Mouse (Mus musculus) cerebellum, adult 11-12 months (tissue): ENCODE measurements around the gene Igf2bp1.

Experiments
- DNase-seq: peaks from one replicate; pipeline ENCODE4 v3.0.0; 2022

The Igf2bp1 gene

DNA sequence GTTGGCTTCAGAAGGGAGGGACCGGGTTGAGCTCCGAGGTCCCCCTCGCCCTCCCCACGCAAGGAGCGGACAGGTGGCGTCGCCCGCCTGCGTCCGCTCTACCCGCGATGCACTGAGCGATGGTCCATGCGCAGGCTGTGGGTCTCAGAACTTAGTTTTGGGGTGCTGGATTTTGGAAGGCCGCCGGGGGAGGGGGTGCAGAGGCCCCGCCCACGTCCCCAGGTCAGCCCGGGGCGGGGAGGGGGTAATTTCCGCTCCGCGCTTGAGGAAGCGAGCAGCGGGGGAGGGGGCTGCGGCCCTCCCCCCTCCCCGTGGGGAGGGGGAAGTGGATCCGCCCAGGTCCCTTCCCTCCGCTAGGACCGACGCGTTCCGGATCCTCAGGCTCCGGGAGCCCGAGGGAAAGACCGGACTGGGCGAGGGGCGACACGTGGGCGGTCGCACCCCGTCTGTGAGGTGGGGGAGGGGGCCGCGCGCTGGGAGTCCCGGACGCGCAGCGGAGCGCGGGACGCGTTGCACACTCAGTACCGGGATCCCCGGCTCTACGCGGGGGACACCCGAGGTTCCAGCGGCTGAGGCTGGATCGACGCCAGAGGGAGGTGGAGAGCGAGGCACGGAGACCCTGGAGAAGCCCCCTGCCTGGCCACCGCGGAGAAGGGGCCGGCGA, 1.2 kb upstream of the Igf2bp1 start:
- no peak for DNase-seq

DNA sequence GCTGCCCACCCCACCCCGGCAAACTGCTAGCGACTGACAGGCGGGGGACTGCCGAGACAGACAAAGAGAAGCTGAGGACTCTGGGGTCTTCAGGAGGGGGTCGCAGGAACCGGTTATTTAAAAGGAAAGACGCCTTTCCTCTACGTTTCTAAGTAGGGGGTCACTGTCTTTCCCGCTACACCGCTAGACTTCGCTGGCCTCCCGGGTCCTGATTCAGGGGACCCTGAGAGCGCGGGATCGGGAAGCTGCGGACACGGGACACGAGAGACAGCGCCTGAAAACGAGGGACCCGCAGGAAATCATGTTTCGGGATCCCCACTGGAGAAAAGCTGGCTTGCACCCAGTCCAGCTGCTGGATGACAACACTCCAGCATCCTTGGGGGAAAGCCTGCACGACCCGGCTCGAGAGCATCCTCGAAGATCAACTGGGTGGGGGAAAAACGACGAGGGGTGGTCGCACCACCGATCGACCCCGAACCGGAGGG, 669 bp upstream of the Igf2bp1 start:
- no peak for DNase-seq

DNA sequence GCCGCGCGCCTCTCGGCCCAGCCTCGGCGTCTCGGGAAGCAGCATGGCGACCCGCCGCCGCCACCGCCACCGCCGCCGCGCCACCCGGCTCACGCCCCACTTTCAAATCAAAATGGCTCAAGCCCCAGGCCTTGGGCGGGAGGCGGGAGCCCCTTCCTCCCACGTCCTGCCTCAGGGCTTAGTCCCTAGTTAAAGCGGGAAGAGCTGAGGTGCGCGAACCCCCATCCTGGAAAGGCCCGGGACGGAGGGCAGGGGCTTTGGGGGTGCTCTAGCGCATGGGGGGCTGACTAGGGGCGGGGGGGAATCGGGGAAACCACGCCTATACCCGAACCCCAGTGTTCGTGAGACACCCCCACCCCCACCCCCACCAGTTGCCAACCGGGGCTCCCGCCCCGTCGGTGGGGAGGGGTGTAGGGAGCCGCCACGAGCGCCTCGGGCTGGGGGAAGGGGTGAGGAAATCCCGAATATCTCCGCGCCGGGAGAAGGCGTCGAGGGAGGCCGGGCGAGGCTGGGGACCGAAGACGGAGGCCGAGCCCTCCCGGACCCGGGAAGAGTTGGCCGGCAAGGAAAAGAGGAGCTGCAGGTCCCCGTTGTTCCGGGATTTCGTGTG, 842 bp downstream of the Igf2bp1 start:
- no peak for DNase-seq

DNA sequence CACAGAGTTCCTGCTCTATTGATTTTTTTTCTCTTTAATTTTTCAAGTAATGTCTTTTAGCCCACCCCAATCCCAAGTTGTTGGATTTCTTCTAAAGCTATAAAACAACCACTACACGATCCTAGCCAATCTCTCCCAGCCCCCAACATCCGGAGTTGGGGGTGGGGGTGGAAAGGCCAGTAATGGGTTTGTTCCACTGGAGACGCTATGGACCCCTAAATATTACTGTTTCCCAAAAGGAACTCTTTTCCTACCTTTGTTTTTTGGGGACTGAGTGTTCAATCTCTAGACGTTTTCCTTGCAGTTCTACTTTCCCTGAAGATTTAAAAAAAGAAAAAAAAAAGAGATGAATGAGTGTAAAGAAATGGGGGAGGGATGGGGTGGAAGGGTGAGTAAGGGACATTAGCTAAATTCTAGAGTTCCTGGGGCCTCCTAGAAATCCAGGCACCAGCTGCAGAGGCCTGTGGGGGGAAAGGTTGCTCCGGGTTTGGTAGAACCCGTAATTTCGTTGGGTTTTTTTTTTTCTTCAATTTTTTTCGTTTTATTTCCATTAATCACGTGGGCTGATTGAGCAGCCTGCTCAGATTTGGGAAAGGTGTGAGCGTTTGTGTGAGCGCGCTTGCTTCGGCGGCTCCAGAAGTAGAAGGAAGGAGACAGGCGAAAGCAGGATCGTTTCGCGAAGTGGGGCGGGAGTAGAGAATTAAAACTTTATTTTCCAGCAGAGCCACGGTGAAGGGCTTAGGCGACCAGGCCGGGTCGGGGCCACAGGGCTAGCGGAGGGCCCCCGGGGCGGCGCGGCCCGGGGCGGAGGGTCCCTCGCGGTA, 1.6 kb downstream of the Igf2bp1 start:
- no peak for DNase-seq

DNA sequence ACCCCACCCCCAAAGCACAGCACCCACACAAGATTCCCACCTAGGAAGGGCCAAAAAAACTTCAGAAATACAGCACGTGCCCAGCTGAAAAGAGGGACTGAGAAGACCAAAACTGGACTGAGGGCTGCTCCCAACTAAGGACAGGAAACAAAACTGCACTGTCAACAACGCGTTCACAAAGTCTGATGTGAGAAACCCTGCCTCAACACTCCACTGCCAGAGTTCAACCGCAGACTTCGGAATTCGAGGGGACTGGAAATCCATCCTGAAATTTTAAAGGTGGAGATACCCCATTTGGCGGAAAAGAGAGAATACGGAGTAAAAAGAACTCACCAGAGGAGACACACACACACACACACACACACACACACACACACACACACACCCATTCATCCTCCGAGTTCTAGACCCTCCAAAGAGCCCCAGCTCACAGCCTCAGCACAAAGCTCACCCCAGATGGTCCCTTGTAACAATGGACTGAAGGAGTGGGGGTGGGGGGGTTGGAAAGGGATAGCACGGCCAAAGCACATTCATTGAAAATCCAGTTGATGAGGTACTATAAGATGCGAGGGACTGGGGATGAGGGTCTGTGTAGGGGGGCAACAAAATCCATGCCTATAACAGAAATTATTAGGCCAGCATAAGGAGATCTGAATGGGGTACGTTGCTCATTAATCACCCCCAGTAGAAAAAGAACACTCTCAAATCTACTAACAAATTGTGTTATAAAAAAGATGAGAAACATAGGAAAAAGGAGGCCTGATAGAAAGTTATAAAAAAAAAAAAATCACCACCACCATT, 2.4 kb downstream of the Igf2bp1 start:
- no peak for DNase-seq

DNA sequence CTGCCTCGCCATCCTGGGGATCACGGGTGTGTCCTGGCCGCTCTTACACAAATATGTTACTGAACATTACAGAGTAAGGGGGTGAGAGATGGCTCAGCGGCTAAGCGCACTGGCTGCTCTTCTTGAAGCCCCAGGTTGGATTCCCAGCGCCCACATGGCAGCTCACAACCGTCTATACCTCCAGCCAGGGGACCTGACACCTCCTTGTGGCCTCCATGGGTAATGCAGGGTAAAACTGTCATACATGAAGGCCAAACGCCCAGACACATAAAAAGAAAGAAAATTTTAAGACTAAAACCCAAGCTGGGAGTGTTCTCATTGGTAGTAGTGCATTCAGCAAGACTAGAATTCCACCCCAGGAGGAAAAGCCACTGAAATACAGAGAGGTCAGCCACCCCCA, 11.6 kb downstream of the Igf2bp1 start:
- no peak for DNase-seq

DNA sequence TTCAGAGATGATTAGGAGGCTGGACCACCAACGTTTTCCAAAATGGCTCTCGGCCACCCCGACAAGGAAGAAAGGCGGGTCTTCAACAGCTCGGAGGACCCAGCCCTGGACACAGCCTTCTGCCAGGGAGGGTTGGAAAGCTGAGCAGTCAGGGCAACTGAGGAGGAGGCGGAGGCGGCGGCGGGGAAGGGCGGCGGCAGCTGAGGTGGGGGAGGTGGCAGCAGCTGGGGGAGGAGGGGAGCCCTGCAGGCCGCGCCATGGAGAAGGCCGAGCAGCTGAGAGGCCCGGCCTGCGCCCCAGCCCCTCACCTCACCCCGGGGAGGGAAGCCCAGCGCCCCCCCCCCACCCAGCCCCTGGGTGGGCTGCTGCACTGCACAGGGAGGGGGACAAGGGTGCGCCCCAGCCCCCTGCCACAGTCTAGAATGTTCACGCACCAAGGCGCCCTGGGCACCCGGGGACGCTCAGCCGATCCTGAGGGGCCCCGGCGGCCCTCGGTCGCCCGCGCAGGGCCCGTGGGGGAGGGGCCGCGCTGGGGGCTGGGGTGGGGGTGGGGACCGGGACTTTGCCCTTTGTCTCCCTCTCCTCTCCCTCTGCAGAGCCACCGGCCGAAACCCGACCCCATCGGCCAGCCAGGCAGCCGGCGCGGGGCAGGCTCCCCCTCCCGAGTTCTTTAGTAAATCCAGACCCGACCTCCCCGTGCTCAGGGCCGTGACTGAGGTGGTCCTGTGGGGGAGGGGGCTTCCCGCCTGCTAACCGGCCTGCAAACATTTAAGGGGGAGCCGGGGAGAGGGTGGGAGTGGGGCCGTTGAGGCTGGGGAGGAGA, 14.6 kb downstream of the Igf2bp1 start:
- no peak for DNase-seq

DNA sequence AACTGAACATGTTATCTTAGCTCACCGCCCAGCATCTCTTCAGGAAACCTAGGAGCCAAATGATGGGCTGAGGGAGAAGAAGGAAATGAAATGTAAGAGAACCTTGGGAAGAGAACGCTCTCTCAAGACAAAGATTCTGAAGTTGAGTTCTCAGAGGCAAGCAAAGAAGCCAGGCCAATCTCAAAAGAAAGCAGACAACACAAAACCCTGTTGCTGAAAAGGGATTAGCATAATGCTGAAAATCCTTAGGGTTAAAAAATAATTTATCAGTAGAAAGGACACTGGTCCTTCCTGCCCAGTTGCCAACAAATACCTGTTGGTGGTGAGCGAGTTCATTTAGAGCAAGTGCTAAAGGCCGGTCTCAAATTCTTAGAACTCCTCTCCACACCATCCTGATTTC, 15.3 kb downstream of the Igf2bp1 start:
- no peak for DNase-seq

DNA sequence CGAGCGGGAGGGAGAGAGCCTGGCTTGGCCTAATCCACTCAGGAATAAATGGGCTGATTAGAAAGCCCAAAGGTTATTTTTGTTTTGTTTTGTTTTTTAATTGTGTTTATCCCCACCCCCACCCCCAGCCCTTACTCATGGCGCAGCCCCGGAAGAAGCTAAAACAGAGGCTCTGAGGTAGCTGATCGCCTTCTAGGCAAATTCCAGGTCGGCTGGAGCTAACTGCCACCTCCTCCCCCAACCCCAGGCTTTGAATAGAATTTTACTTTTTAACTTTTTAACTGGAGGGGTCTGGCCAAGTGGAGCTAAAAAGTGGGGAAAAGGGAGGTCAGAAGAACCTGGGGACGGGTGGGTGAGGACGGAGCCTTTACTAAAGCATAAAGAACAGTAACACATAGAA, 15.9 kb downstream of the Igf2bp1 start:
- no peak for DNase-seq

DNA sequence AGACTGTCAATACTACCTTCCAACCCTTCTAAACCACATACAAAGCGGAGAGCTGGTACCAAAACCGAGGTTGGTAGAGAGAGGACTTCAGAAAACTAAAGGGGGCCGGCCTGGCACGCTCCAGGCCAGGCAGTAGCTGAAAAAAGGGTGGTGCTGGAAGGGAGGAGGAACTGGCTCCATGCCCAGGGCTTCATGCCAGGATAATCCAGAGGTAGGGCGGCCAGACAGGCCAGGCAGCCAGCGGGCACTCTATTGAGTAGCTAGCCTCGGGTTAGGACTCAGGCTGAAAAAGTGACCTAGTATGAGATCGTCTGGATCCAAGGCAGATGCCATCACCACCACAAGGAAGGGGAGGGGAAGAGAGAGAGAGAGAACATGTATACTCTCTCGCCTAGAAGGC, 17.2 kb downstream of the Igf2bp1 start:
- DNase-seq: no peak

DNA sequence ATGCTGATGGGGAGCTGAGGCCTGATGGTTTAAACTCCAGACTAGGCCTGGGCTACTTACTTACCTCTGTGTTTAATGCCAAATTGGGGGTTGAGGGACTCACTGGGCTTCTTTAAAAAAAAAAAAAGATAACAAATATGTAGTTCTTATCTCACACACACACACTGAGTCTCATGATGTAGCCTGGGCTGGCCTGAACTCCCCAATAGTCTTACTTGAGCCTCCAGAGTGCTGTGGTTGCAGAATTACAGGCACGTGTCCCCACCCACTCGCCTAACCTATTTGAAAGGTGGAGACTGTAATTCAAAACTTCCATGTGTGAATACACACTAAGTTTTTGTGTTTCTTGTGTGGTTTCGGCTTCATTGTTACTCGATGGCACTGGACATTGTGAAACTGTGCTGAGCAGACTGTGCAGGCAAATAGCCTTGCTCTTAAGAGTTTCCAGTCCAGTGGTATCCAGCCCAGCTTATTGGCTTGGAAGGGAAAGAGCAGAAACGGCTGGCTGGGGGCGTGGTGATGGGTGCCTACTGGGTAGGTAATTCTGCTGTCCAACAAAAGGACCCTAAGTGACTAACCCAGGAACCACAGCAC, 17.8 kb downstream of the Igf2bp1 start:
- no peak for DNase-seq

DNA sequence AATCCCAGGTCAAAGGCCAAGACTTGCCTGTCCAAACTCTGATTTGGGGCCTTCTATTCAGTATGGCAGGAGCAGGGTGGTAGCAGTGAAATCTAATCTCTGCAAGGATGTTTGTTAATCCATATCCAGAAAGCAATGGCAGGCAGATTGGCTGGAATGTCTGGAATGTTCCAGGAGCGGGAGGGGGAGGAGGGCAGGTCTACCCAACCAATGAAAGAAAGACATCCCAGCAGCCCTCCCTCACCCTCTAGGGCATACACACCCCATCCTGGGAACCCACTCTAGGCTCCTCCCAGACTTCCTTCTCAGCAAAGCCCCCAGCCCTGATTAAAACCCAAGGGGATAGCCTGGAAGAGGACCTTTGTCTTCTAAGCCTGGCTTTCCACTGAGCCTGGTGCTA, 23.3 kb downstream of the Igf2bp1 start:
- no peak for DNase-seq

DNA sequence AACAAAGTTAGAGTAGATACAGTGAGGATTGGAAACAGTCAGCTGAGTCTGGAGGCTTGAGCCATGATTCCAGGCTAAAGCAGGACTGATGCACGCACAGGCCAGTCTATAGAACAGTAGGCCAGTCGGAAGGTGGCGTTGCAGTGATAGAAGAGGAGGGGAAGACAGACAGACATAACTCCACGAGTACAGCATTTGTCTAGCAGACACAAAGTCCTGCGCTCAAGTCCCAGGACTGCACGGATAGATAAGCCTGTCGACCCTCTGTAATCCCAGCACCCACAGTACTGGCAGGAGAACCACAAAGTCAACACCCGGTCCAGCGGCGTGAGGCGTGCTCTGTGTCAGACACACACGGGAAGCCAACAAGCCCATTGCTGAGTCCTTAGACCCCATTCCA, 23.9 kb downstream of the Igf2bp1 start:
- DNase-seq: no peak

DNA sequence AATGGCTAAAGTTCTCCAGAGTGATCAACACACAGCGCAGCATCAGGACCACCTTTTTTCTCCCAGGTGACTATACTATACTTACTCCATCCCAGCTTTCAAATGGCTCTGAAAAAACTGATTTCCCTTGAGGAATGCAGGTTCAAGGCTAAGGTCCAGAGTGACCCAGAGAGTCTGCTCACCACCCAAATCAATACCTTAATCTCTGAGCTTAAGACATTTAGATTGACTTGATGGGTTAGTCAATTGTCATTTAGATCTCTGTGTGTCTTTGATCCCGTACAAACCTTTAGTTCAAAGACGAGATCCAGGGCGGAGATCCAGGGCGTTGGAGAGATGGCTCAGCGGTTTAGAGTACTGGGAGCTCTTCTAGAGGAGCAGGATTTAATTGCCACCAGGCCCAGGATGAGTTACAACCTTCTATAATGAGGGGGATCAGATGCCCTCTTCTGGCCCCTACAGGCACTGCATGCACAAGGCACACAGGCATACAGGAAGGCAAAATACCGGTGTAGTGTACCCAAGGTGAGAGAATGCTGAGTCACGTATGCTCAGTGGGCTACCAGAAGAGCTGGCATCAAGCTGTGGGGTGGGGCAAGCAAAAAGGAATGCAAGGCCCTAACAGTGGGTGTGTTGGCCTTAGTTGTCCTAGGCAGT, 24.9 kb downstream of the Igf2bp1 start:
- DNase-seq: no peak

DNA sequence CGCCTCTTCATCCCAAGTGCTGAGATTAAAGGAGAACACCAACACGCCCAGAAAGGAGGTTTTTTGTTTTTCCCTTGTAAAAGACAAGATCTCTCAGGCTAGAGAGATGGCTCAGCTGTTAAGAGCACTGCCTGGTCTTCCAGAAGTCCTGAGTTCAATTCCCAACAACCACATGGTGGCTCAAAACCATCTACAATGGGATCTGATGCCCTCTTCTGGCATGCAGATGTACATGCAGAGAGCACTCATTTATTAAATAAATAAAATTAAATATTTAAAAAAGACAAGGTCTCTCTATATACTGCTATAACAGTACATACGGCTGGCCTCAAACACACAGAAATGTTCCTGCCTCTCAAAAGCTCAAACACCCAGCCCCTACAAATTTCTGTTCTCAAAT, 27.3 kb downstream of the Igf2bp1 start:
- DNase-seq: no peak

DNA sequence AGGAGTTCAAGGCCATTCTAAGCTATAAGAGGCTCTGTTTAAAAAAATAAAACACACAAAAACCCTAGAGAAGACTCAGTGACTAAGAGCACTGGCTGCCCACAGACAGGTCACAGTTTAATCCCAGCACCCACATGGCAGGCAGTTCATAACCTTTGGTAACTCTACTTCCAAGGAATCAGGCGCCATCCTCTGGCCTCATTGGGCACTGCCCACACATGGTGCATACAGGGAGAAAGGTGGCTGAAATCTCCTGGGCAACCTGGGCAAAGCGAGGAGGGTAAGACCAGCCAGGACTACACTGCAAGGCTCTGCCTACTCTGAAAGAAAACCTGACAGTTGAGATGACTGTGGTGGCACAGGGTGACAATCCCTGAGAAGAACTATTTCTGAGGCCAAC, 29.4 kb downstream of the Igf2bp1 start:
- DNase-seq: no peak

DNA sequence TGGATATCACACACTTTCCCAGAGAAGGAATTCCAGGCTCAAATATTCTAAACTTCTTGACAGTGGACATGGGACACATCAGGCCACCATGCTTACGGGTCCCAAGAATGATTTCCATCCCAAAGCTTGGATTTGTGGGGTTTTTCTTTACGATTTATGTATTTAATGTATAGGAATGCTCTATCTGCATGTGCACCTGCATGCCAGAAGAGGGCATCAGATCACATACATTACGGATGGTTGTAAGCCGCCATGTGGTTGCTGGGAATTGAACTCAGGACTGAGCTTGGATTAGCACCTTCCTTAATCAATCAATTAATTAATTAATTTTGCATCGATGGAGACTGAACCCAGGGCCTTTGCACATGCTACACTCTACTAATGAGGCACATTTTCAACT, 30.0 kb downstream of the Igf2bp1 start:
- no peak for DNase-seq

DNA sequence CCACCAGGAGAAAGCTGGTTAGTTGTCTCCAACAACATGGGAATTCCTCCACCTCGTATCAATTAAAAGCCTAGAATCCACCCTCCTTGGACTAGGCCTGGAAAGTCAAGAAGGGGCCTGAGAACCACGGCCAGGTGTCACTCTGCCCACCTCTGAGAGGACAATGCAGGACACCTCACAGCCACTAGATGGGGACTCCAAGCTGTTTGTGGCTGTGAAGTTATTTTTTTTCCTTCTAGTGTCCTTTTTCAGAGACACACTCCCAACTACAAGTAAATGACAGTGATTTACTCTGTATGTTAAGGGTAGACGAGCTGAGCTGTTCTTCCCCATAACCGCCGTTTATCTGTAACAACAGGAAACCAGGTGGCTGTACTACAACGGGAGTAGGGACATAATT, 32.6 kb downstream of the Igf2bp1 start:
- no peak for DNase-seq

DNA sequence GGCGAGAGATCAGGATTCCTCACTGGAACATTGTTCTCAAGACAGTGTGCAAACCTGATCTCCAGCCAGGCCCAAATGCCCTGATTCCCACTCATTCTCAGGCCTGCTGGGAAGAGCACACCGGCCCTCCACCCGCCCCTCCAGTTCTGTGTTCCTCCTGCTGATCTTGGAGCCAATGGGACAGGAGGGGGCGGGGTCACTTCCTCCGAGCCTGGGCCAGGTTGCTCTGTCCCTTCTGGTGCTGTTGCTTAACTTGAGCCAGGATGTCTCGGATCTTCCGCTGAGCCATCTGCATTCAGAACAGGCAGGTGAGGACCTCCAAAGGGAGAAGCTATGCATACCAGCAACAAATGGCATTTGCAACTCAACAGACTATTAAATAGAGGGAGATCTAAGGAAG, 42.4 kb downstream of the Igf2bp1 start:
- peak; percentile 43 for DNase-seq

DNA sequence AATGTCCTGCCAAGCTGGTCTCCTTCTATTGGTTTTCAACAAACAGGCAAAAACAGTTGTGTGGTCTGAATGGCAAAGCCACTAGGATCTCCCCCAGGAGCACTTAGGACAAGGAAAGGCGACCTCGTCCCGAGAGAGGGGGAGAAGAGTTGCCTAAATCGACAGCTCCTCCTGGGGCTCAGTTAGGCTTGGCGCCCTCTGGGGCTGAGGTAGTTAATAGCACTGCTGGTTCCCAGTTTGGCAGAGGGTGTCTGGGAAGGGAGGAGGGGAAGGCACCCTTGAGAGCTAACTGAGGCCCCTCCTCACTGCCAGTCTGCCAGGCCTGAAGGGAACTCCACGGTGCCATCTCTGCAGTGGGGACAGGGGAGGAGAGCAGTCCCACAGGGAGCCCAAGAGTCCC, 46.6 kb downstream of the Igf2bp1 start:
- DNase-seq: no peak

DNA sequence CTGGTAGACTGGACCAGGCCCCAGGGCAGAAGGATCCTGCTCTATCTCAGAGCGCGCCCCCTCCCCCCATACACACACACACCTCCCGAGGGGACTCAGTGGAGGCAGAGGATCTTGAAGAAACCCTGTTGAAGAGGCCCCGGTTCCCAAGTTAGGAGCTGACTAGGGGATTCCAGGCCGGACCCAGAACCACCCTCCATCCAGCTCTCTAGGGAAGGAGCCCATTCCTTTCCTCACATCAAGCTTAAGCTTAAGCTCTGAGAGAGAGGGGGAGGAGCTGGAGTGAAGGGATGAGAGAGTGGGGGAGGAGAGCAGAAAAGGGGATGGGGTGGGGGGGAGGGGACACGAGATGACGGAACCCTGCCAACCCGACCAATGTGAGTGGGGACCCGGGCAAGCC, 47.5 kb downstream of the Igf2bp1 start:
- DNase-seq: no peak
